Mouse (Mus musculus) MEL-GATA-1-ER (cell line): Measurements from ENCODE around the gene Hcar1.

Experiments used
- DNase-seq: peaks from one replicate; pipeline ENCODE4 v3.0.0-alpha.2; 2012; ENCODE audit warnings: low read depth; ENCODE audit errors: extremely low read depth

Hcar1 gene

GRCm38 (mm10) chr5:123879928-123880327, at the start of gene Hcar1:
Gene Hcar1 (minus strand): TSS chr5:123880020.
- DNase-seq: no peak

- DNase-seq: no peak
These were observed 47.3 kb upstream of the Hcar1 start, which contains the start of gene Gm43518 for GRCm38 (mm10) chr5:123927118-123927517. Gene Gm43518 (plus strand): TSS chr5:123927418.

- no peak for DNase-seq
These were observed 42.3 kb upstream of the Hcar1 start for GRCm38 (mm10) chr5:123922112-123922511.

GRCm38 (mm10) chr5:123914852-123915251, 35.0 kb upstream of the Hcar1 start:
- DNase-seq: no peak

- DNase-seq: peak; percentile 23
These were observed 27.8 kb upstream of the Hcar1 start for GRCm38 (mm10) chr5:123907631-123907977.

- peak; percentile 80 for DNase-seq
These were observed 27.3 kb upstream of the Hcar1 start, which contains the start of gene Denr for GRCm38 (mm10) chr5:123906976-123907630. Gene Denr (plus strand): TSS chr5:123907175.

- DNase-seq: no peak
These were observed 26.5 kb upstream of the Hcar1 start for GRCm38 (mm10) chr5:123906146-123906975.

- DNase-seq: peak; percentile 45
These were observed 24.3 kb upstream of the Hcar1 start for GRCm38 (mm10) chr5:123904059-123904672.

- peak; percentile 51 for DNase-seq
These were observed 17.5 kb upstream of the Hcar1 start for GRCm38 (mm10) chr5:123897352-123897751.

- DNase-seq: no peak
These were observed 16.6 kb upstream of the Hcar1 start for GRCm38 (mm10) chr5:123896395-123896794.

GRCm38 (mm10) chr5:123893520-123893919, 13.7 kb upstream of the Hcar1 start:
- no peak for DNase-seq

- peak; percentile 80 for DNase-seq
These were observed 11.8 kb upstream of the Hcar1 start for GRCm38 (mm10) chr5:123891669-123892068.

- no peak for DNase-seq
These were observed 11.2 kb upstream of the Hcar1 start for GRCm38 (mm10) chr5:123890987-123891386.

- no peak for DNase-seq
These were observed 10.5 kb upstream of the Hcar1 start for GRCm38 (mm10) chr5:123890312-123890711.

GRCm38 (mm10) chr5:123886365-123886764, 6.5 kb upstream of the Hcar1 start:
- DNase-seq: no peak

GRCm38 (mm10) chr5:123884332-123884731, 4.5 kb upstream of the Hcar1 start:
- DNase-seq: peak; percentile 78

GRCm38 (mm10) chr5:123883891-123884290, 4.1 kb upstream of the Hcar1 start:
- DNase-seq: no peak

- DNase-seq: no peak
These were observed 958 bp upstream of the Hcar1 start for GRCm38 (mm10) chr5:123880778-123881177.

- no peak for DNase-seq
These were observed 1.8 kb downstream of the Hcar1 start for GRCm38 (mm10) chr5:123878056-123878455.

GRCm38 (mm10) chr5:123874177-123874576, 5.6 kb downstream of the Hcar1 start:
- no peak for DNase-seq

- no peak for DNase-seq
These were observed 10.2 kb downstream of the Hcar1 start for GRCm38 (mm10) chr5:123869615-123870014.

- no peak for DNase-seq
These were observed 13.4 kb downstream of the Hcar1 start for GRCm38 (mm10) chr5:123866457-123866856.
